Mouse (Mus musculus) granulocyte monocyte progenitor cell, adult 5-6 weeks (primary cell): Measurements from ENCODE around the gene Cdk2ap2. TPM values are rescaled to one million over a fixed set of nuclear protein-coding genes. Genes with fewer than 3 reads are reported as not detected.

Source experiments
- ATAC-seq: replicated peaks from 2 replicates; pipeline ENCODE4 v1.8.0; 2016; ENCODE audit warnings: mild to moderate bottlenecking, moderate TSS enrichment, inconsistent platforms; ENCODE audit not compliant: poor library complexity, severe bottlenecking
- total RNA-seq, 2 experiments: library from RNA; stranded (forward) in 1 of 2; stranded (reverse) in 1 of 2; fragments of 200-712, 200-1000 nt in 1 of 2; fragments of >200 nt in 1 of 2; fragmentation: Nextera tagmentation in 1 of 2; gene quantifications; 2 replicates each; pipeline ENCODE4 v1.2.3; 2014 to 2017

Gene Cdk2ap2
- total RNA-seq, 2 experiments from 2014 or later, result 36.5 to 119 TPM

DNA sequence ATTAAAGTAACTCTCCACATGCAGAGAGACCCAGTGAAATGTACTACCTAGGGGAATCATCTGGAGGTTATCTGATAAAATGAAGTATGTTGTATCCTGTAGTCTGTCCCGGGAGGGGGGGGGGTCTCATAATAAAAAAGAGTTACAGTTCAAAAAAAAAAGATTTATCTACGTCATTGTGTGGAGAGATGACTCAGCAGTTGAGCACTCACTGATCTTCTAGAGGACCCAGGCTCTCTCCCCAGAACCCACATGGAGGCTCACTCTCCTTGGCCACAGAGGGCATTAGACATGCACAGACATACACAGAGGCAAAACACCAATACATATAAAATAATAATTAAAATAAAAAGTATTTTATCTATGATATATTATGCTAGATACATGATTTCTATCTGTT lies 5.6 kb upstream of the Cdk2ap2 start:
- no peak for ATAC-seq

DNA sequence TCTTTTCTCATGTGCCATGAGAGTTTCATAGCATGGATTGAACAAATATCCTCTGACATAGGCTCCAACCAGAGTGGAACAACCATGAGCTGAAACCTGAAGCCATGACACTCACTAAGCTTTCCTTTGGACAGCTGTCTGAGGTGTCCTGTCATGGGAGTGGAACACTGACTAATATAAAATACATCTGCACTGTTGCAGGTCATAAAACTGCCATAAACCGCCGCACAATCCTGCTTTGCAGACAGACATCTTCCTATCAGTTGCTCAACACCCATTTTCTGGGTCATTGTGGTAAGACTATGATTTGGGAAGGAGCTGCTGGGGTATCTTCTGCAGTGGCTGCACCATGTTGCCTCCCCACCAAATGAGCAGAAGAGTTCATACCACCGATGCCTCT lies 4.2 kb upstream of the Cdk2ap2 start:
- no peak for ATAC-seq

DNA sequence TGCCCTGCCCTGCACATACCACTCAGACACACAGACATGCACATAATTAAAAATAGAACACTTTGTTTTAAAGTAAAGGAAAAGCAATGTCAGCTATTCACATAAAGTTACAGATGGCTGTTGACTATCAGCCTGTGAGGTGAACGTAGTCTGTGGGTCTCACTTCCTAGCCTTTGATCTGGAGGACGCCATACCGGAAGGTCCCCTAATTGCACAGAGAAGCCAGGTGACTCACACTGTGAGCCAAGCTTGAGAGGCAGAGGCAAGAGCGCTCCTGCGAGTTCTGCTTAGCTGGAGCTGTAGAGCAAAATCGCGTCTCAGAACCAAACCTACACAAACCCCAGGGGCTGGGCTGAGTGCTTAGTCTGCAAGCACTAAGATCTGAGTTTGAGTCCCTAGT lies 3.2 kb upstream of the Cdk2ap2 start:
- ATAC-seq, result no peak

GRCm38 (mm10) chr19:4094348-4094747 lies 2.6 kb upstream of the Cdk2ap2 start:
- ATAC-seq, result no peak

GRCm38 (mm10) chr19:4094774-4095303 lies 2.1 kb upstream of the Cdk2ap2 start:
- ATAC-seq, result no peak

DNA sequence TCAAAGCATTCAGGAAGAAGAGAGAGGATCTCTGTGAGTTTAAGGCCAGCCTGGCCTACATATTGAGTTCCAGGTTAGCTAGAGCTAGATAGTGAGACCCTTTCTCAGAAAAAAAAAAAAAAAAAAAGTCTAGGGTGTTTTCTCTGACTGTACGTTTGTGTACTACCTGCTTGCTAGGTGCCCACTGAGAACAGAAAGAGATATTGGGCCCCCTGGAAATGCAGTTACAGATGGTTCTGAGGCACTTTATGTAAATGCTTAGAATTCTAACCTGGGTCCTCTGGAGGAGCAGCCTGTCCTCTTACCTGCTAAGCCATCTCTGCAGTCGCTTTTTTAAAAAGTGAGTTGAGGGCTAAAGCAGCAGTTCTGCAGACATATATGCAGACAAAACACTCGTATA lies 1.2 kb upstream of the Cdk2ap2 start:
- no peak for ATAC-seq

DNA sequence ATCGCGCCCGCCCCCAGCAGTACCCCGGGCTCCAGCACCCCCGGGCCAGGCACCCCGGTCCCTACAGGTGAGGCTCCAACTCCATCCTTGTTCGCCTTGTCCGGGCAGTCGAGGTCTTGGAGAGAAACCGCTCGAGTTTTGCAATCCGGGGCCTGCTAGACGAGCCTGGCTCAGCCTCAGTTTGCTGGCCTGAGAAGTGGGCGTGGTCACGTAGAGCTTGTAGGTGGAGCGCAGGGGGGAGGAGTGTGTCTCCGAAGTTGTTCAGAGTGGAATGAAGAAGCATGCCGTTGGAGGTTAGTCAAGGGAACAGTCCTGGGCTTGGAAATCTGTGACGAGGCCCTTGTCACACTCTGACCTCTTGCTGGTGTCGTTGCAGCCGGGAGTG lies 451 bp downstream of the Cdk2ap2 start:
- ATAC-seq, result peak; percentile 18

DNA sequence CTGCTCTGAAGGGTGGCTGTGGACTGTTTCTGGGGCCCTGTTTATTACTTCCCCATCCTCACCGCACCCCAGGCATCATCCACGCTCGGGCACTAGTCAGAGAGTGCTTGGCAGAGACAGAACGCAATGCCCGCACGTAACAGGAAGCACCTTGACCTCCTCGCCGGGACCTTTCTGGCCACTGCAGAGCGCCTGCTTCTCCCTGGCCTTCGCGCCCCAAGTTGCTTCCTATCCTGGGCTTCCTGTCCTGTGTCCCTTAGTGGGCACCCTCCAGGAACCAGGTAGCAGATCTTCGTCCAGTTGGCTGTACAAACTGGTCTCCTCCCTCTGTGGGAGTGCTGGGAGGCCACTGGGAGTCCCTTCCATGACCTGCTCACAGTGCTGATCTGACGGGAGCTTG lies 1.4 kb downstream of the Cdk2ap2 start:
- ATAC-seq, result peak; percentile 28

DNA sequence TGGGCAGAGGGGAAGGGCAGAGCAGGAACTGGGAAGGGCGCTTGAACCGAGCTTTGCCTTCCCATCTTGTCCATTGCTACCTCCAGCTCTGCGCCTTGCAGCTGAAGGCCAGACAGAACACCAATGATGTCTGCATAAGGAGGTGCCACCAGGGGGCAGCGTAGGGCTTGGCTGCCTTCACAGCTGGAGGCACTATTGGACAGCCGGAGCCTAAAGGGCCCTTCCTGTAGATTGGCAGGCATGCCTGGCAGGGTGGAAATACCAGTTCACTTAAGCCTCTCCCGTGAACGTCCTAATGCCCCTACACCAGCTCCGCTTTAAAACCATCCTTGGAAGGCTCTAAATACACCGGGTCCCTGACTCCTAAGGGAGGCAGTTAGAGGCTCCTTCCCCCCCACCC lies 2.1 kb downstream of the Cdk2ap2 start:
- peak; percentile 26 for ATAC-seq

- 0 out of 2 replicates have a peak, but pooled peaks have one; percentile 6 for ATAC-seq
Measured at GRCm38 (mm10) chr19:4099837-4100717, 3.1 kb downstream of the Cdk2ap2 start, which contains the start of gene Pitpnm1. Gene Pitpnm1 (plus strand): TSS chr19:4099998.

DNA sequence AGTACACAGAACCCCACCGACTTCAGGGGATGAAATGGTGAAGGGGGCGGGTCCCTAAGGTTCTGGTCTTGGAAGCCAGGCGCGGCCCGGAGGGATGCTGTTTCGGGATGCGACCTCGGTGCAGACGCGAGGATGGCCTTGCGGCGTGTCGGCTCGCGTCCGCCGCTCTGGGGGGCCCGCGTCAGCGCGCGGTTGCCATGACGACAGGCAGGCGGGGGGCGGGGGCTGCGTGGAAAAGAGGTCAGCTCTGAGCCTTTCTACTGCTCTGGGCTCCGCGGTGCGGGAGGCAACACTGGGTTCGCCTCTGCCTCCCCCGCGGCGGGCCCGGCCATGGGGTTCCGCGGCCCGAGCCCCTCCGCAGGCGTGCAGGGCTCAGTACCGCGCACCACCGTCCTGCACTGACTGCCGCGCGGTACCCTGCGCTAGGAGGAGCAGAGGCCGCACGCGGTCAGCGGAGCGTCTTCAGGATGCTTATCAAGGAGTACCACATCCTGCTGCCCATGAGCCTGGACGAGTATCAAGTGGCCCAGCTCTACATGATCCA lies 3.8 kb downstream of the Cdk2ap2 start:
- no peak for ATAC-seq

- ATAC-seq, result no peak
Measured at GRCm38 (mm10) chr19:4101466-4101865, 4.5 kb downstream of the Cdk2ap2 start.

DNA sequence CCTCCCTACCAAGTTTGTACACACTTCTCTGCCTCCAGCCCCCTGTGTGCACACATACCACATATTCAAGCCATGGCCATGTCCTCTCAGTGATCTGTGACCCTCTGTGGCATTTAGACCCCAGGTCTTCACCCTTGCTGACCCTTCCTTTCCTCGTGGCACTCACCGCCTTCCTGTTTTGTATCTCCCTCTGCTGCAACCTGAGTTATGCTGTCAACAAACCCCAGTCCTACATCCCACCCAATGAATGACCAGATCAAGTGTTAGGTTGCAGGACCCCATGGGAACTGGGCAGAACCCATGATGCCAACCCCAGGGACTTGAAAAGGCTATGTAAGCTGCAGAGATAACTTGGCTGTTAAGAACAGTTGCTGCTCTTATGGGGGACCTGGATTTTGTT lies 5.1 kb downstream of the Cdk2ap2 start:
- ATAC-seq, result no peak

DNA sequence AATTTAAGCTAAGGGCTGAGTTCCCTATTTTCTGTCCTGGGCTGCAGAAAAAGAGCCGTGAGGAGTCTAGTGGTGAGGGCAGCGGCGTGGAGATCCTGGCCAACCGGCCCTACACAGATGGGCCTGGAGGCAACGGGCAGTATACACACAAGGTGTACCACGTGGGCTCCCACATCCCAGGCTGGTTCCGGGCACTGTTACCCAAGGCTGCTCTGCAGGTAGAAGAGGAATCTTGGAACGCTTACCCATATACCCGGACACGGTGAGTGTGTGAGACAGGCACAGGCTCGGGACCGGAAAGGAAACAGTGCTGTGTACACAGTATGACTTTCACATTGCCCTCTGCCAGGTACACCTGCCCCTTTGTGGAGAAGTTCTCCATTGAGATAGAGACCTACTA lies 5.6 kb downstream of the Cdk2ap2 start:
- ATAC-seq, result no peak

DNA sequence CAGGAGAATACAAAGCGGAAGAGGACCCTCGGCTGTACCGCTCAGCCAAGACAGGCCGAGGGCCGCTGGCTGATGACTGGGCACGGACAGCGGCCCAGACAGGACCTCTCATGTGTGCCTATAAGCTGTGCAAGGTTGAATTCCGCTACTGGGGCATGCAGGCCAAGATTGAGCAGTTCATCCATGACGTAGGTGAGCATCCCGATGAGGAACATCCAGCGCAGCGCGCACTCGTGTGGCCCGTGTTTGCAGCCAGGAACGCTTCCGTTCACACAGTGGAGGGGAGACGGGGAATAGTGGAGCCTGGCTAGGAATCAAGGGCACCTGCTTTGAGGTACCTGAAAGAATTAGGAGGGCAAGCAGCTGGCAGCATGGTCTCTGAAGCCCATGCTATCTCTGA lies 6.3 kb downstream of the Cdk2ap2 start:
- ATAC-seq, result no peak

DNA sequence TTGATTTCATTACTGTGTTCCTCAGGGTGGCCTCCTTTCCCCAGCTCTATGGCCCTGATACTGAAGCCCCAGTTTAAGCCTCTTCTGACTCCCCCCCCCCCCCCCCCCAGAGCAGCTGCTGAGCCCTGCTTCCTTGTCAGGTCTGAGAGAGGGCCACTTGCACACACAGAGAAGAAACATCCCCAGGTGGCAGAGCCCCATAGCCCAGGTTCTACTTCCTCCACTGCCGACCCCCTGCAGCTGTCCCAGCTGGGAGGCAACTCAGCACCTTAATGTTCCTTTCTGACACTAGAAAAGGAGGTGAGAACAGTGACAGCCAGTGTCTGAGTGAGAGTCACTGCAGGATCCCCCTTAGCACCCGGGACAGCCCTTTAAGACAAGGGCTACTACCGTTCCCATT lies 6.8 kb downstream of the Cdk2ap2 start:
- ATAC-seq, result no peak

- ATAC-seq, result no peak
Measured at GRCm38 (mm10) chr19:4104675-4105194, 7.8 kb downstream of the Cdk2ap2 start.

DNA sequence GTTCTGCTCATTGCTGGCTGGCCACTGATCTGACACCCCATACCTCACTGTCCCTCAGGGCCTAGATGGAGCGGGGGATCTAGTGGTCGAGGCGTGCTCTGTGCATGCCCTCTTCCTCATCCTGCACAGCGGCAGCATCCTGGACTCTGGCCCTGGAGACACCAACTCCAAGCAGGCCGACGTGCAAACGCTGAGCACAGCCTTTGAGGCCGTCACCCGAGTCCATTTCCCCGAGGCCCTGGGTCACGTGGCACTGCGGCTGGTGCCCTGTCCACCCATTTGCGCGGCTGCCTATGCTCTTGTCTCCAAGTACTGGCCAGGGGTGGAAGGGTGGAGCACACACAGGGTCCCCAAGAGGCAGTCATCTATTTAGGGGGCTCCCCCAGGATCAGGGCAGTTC lies 9.7 kb downstream of the Cdk2ap2 start:
- no peak for ATAC-seq

- no peak for ATAC-seq
Measured at GRCm38 (mm10) chr19:4108535-4108934, 11.6 kb downstream of the Cdk2ap2 start.

DNA sequence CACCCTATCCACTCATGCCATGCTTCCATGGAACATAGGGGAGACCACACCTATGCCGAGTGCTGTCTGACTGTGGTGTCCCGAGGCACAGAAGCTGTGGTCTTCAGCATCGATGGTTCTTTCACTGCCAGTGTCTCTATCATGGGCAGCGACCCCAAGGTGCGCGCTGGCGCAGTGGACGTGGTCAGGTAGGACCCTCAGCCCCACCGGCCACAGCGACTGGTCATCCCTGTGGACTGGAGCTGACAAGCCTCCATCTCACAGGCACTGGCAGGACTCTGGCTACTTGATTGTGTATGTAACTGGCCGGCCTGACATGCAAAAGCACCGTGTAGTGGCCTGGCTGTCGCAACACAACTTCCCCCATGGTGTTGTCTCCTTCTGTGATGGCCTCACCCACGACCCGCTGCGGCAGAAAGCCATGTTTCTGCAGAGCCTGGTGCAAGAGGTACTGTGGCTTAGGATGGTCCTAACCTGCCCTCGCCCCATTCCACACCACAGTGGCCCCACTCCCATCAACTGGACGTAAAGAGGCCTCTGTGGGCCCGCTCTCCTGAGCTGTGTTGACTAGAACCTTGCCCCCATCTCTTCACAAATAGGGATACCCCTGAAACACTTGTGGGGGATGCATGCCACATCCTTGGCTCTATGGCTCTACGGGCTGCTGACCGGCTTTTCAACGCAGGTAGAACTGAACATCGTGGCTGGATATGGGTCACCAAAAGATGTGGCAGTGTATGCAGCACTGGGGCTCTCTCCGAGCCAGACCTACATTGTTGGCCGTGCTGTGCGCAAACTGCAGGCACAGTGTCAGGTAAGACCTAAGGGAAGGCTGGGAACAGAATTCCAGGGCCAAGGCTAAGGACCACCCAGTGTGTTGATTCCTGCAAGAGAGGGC lies 15.3 kb downstream of the Cdk2ap2 start:
- peak; percentile 56 for ATAC-seq
